Mouse (Mus musculus) limb, embryonic 13.5 days (tissue): ENCODE measurements around the gene Vmn1r135. TPM values are rescaled to one million over a fixed set of nuclear protein-coding genes. Genes with fewer than 3 reads are reported as not detected.
"Not testable (repeated sequence)": the region's sequence is repeated elsewhere in the genome, so short reads cannot be mapped to it uniquely, and the experiment has no call there.

Experiments used
- ATAC-seq: fragments of 200-750 bp; cut with Nextera tagmentation; 2 replicates; pipeline ENCODE4 v1.8.0; 2017; ENCODE audit warnings: low read depth, moderate number of reproducible peaks, moderate TSS enrichment; ENCODE audit not compliant: low FRiP score
- H3K27ac ChIP-seq: fragments of 300-500 bp; sonication (generic); 2 replicates; pipeline ENCODE4 v1.5.1; 2015; ENCODE audit warnings: inconsistent platforms, mild to moderate bottlenecking, moderate library complexity
- H3K27me3 ChIP-seq: fragments of 300-500 bp; sonication (generic); 2 replicates; pipeline ENCODE4 v1.6.1; 2015; ENCODE audit warnings: mild to moderate bottlenecking, inconsistent platforms
- H3K36me3 ChIP-seq: fragments of 300-500 bp; sonication (generic); 2 replicates; pipeline ENCODE4 v1.6.1; 2015; ENCODE audit warnings: inconsistent platforms, mild to moderate bottlenecking, moderate library complexity
- H3K4me1 ChIP-seq: fragments of 300-500 bp; sonication (generic); 2 replicates; pipeline ENCODE4 v1.6.1; 2015; ENCODE audit warnings: inconsistent platforms
- H3K4me2 ChIP-seq: fragments of 300-500 bp; sonication (generic); replicated peaks from 2 replicates; pipeline ENCODE4 v1.6.1; 2015; ENCODE audit warnings: inconsistent platforms, mild to moderate bottlenecking, moderate library complexity
- H3K4me3 ChIP-seq: fragments of 300-500 bp; sonication (generic); 2 replicates; pipeline ENCODE4 v1.5.1; 2015; ENCODE audit warnings: moderate library complexity, mild to moderate bottlenecking, inconsistent platforms
- H3K9ac ChIP-seq: fragments of 300-500 bp; sonication (generic); 2 replicates; pipeline ENCODE4 v1.6.1; 2015; ENCODE audit warnings: mild to moderate bottlenecking, inconsistent platforms
- H3K9me3 ChIP-seq: fragments of 300-500 bp; sonication (generic); 2 replicates; pipeline ENCODE4 v1.6.1; 2016; ENCODE audit warnings: inconsistent platforms
- WGBS: fragments of 180-500 bp; shearing (Covaris S2); methylation state at CpG from one replicate; pipeline ENCODE4 v1.1.7; 2015; 5-methylcytosine and 5-hydroxymethylcytosine counted together
- polyA plus RNA-seq: library from polyadenylated mRNA; unstranded; fragments of >200 nt; fragmentation: Nextera tagmentation; extraction: Ambion mirVana; gene quantifications from 2 replicates; pipeline ENCODE4 v1.2.1, GENCODE M21; 2015

The Vmn1r135 gene
- not detected in 2 replicates for polyA plus RNA-seq

GRCm38 (mm10) chr7:21832051-21832450 is at the start of gene Vmn1r135:
Gene Vmn1r135 (plus strand): TSS chr7:21832351.
- H3K27me3 ChIP-seq, H3K4me3 ChIP-seq, H3K36me3 ChIP-seq, H3K27ac ChIP-seq, H3K4me1 ChIP-seq, H3K9ac ChIP-seq, H3K9me3 ChIP-seq, ATAC-seq, H3K4me2 ChIP-seq: not testable (repeated sequence)
- WGBS: no CpG with 5 or more reads among the region's 1 CpGs

GRCm38 (mm10) chr7:21796628-21797027 is 35.5 kb upstream of the Vmn1r135 start, which contains the start of gene Gm4177:
Gene Gm4177 (minus strand): TSS chr7:21796728.
- no CpG with 5 or more reads among the region's 3 CpGs for WGBS
- H3K27ac ChIP-seq, H3K4me1 ChIP-seq, H3K9ac ChIP-seq, H3K36me3 ChIP-seq, H3K9me3 ChIP-seq, ATAC-seq, H3K4me3 ChIP-seq, H3K27me3 ChIP-seq, H3K4me2 ChIP-seq: not testable (repeated sequence)

GRCm38 (mm10) chr7:21844167-21844566 is 12.0 kb downstream of the Vmn1r135 start, which contains the start of gene Gm5725:
Gene Gm5725 (minus strand): TSS chr7:21844267.
- not testable (repeated sequence) for H3K4me1 ChIP-seq, H3K4me3 ChIP-seq, H3K27me3 ChIP-seq, H3K36me3 ChIP-seq, H3K9ac ChIP-seq, H3K9me3 ChIP-seq, ATAC-seq, H3K4me2 ChIP-seq, H3K27ac ChIP-seq
- no CpG with 5 or more reads among the region's 1 CpGs for WGBS

Other genes with a start within 250 kb of the Vmn1r135 start
- not detected in 2 replicates for gene Vmn1r132, start 218.3 kb upstream of the Vmn1r135 start, polyA plus RNA-seq
- gene Gm4175, start 70.9 kb upstream of the Vmn1r135 start, polyA plus RNA-seq: not detected in 2 replicates
- gene Gm4177, start 35.6 kb upstream of the Vmn1r135 start, polyA plus RNA-seq: not detected in 2 replicates
- gene Gm5725, start 11.9 kb downstream of the Vmn1r135 start, polyA plus RNA-seq: not detected in 2 replicates
- not detected in 2 replicates for gene Gm5891, start 88.9 kb downstream of the Vmn1r135 start, polyA plus RNA-seq
- not detected in 2 replicates for gene Vmn1r137, start 162.2 kb downstream of the Vmn1r135 start, polyA plus RNA-seq
- not detected in 2 replicates for gene Vmn1r138, start 196.5 kb downstream of the Vmn1r135 start, polyA plus RNA-seq
- gene Gm6176, start 224.0 kb downstream of the Vmn1r135 start, polyA plus RNA-seq: not detected in 2 replicates
- gene Vmn1r139, start 236.7 kb downstream of the Vmn1r135 start, polyA plus RNA-seq: not detected in 2 replicates